Mouse (Mus musculus) heart, embryonic 15.5 days (tissue): ENCODE measurements at regions not wholly inside any gene's neighbourhood (a gene's known extent, or its start where the extent isn't known, plus 50 kb on each side); places are given as distances from the start of the nearest gene placed in this dataset.
"Not testable (repeated sequence)": the region's sequence is repeated elsewhere in the genome, so short reads cannot be mapped to it uniquely, and the experiment has no call there.

Experiments
- ATAC-seq: fragments of 200-750 bp; cut with Nextera tagmentation; replicated peaks from 2 replicates; pipeline ENCODE4 v1.8.0; 2017; ENCODE audit warnings: low read depth, moderate TSS enrichment; ENCODE audit not compliant: insufficient number of reproducible peaks, insufficient read depth, low FRiP score
- H3K27ac ChIP-seq: fragments of 300-500 bp; sonication (generic); 2 replicates; pipeline ENCODE4 v1.5.1; 2015; ENCODE audit warnings: mild to moderate bottlenecking, inconsistent platforms
- H3K27me3 ChIP-seq: fragments of 300-500 bp; sonication (generic); 2 replicates; pipeline ENCODE4 v1.6.1; 2015; ENCODE audit warnings: inconsistent platforms
- H3K36me3 ChIP-seq: fragments of 300-500 bp; sonication (generic); 2 replicates; pipeline ENCODE4 v1.6.1; 2015; ENCODE audit warnings: mild to moderate bottlenecking, inconsistent platforms
- H3K4me1 ChIP-seq: fragments of 300-500 bp; sonication (generic); replicated peaks from 2 replicates; pipeline ENCODE4 v1.6.1; 2015; ENCODE audit warnings: inconsistent platforms
- H3K4me2 ChIP-seq: fragments of 300-500 bp; sonication (generic); 2 replicates; pipeline ENCODE4 v1.6.1; 2015; ENCODE audit warnings: inconsistent platforms, mild to moderate bottlenecking, moderate library complexity
- H3K4me3 ChIP-seq: fragments of 300-500 bp; sonication (generic); 2 replicates; pipeline ENCODE4 v1.5.1; 2015; ENCODE audit warnings: mild to moderate bottlenecking, inconsistent platforms
- H3K9ac ChIP-seq: fragments of 300-500 bp; sonication (generic); 2 replicates; pipeline ENCODE4 v1.6.1; 2015; ENCODE audit warnings: mild to moderate bottlenecking, inconsistent platforms
- H3K9me3 ChIP-seq: fragments of 300-500 bp; sonication (generic); replicated peaks from 2 replicates; pipeline ENCODE4 v1.6.1; 2016; ENCODE audit warnings: inconsistent platforms
- WGBS: fragments of 180-500 bp; shearing (Covaris S2); methylation state at CpG from one replicate; pipeline ENCODE4 v1.1.7; 2015; ENCODE audit warnings: mixed read lengths; 5-methylcytosine and 5-hydroxymethylcytosine counted together

DNA sequence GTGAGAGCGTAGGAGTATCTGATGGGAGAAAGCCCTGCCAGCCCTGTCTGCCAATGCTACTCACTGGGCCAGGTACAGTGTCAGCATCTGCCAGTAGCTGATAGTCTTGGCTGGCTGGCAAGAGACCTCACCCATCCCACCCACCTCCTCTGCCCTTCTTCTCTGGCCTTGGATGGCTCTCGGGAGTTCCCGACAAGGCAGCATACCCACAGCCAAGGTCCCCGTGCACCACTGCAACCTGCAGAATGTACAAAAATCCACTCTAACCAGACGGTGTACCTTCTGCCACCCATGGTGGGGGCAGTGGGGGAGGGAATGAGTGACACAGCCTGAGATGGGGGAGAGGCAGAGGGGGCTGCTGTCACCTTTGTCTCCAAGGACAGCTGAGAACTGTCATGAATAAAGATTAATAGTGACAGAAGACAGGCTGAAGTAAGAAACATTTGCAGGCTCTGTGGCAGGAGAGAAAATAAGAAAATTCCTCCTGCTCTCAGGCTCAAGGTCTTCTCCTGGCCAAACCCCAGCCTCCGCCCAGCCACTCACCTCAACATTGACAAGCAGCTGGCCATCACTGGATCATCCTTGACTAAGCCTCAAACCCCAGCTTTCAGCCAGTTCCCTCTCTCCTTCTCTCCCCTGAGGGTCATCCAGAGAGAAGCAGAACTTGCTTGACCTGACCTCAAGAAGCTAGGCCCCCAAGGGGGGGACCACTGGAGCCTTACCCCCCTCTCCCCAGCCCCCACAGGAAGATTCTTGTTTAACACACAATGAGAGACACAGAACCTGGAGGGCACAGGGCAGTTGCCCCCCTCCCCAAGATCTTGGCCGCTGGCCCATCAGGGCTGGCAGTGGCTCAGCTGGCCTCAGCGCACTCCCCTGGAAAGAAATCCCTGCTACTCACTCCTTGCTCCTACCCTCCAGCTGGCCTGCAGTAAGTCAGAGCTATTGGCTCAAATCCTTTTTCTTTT, 73.7 kb downstream of the Cpn2 start:
- Histone ChIP-seq H3K9ac (no peak overlapping the region), H3K4me2 (0 out of 2 replicates have a peak overlapping the region, but pooled peaks have one; percentile 9), H3K9me3 (no peaks in the 10 kb centered on the region), H3K36me3 (no peaks in the 10 kb centered on the region), H3K27me3 (0 out of 2 replicates have a peak, but pooled peaks cover 10% of the 10 kb centered on the region), H3K27ac (peak overlapping the region; percentile 43), H3K4me1 (peaks cover 49% of the 10 kb centered on the region), H3K4me3 (no peak overlapping the region)
- ATAC-seq: peak; percentile 54; the same call in 1 of the 2 replicates
- 42% methylated on average over 8 of the region's 8 CpGs for WGBS

DNA sequence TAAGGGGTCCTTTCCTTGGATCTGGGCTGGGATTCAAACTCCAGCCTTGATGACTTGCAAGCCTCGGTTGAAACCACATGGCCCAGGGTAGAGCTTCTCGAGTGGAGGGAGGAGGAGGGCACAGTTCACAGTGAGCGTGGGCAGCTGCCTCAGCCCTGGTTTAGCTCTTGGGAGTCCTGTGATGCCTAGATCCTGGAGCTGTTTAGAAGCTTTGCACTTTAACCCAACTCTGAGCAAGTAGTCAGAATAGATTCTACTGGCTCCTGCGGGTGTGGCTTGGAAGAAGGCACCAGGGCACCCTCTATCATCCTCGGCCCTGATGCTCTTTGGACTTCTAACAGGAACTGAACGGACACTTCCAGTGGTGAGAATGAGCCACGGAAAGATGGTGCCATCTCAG, 72.5 kb downstream of the Cpn2 start:
- peaks cover 36% of the 10 kb centered on the region for H3K4me1 ChIP-seq
- no peak overlapping the region for H3K9ac ChIP-seq
- ATAC-seq: no peak
- H3K9me3 ChIP-seq: no peaks in the 10 kb centered on the region
- H3K27ac ChIP-seq: no peak overlapping the region
- WGBS: 79% methylated on average over 7 of the region's 7 CpGs
- no peak overlapping the region for H3K4me2 ChIP-seq
- 0 out of 2 replicates have a peak, but pooled peaks cover 10% of the 10 kb centered on the region for H3K27me3 ChIP-seq
- H3K36me3 ChIP-seq: no peaks in the 10 kb centered on the region
- no peak overlapping the region for H3K4me3 ChIP-seq

- not testable (repeated sequence) for H3K4me3 ChIP-seq, ATAC-seq, H3K27ac ChIP-seq, H3K9ac ChIP-seq, H3K9me3 ChIP-seq, H3K36me3 ChIP-seq, H3K4me2 ChIP-seq, H3K27me3 ChIP-seq
- peaks cover 28% of the 10 kb centered on the region for H3K4me1 ChIP-seq
- WGBS: 87% methylated on average over 2 of the region's 2 CpGs
Measured at GRCm38 (mm10) chr16:30195859-30196258, 71.4 kb downstream of the Cpn2 start.

DNA sequence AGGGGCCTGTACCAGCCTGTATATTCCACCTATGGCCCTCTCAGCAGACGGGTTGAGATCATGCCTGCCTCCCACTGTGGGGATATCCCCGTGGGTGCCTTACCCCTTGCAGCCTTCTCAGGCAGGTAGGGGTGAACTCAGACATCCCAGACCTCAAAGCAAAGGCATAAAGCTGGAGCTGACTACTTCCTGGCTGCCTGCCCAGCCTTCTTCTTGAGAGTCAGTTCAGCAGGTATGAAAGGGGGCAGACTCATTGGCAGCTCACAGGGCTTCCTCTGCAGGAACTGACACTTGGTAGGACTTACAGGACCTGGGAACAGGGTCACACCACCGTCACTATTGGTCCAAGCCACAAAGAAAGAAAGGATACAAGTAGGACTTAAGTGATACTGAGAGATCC, 69.9 kb downstream of the Cpn2 start:
- no peak overlapping the region for H3K27ac ChIP-seq

DNA sequence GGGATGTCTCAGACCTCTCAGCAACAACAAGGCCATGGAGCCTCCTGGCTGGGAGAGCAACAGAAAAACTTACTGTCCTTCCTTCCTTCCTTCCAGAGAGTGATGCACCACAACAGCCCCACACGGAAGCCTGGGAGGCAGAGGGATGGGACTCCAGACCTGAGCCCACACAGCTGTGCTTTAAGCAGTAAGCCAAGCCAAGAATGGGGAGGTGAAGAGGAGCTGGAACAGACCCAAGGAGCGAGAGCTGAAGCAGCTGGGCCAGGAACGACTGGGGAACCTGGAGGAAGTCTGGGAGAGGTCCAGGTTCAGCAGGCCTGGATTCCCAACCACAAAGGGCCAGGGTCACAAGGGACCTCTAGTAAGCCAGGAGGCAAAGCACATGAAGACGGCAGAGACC, 67.5 kb downstream of the Cpn2 start:
- Histone ChIP-seq H3K36me3 (no peaks in the 10 kb centered on the region), H3K4me1 (peaks cover 5% of the 10 kb centered on the region), H3K27ac (no peak overlapping the region), H3K4me3 (no peak overlapping the region), H3K9me3 (no peaks in the 10 kb centered on the region), H3K27me3 (no peaks in the 10 kb centered on the region), H3K9ac (no peak overlapping the region), H3K4me2 (no peak overlapping the region)
- WGBS: 45% methylated on average over 4 of the region's 4 CpGs
- 0 out of 2 replicates have a peak, but pooled peaks have one; percentile 35 for ATAC-seq

More for the DNA sequence above, 69.9 kb downstream of the Cpn2 start:
- no peaks in the 10 kb centered on the region for H3K36me3 ChIP-seq
- no peak overlapping the region for H3K9ac ChIP-seq
- no peak overlapping the region for H3K4me2 ChIP-seq
- H3K4me3 ChIP-seq: no peak overlapping the region
- ATAC-seq: no peak
- WGBS: 67% methylated on average over 3 of the region's 3 CpGs
- H3K4me1 ChIP-seq: peaks cover 24% of the 10 kb centered on the region
- no peaks in the 10 kb centered on the region for H3K27me3 ChIP-seq
- H3K9me3 ChIP-seq: no peaks in the 10 kb centered on the region

- Histone ChIP-seq H3K4me2 (no peak overlapping the region), H3K4me1 (no peaks in the 10 kb centered on the region), H3K27ac (no peak overlapping the region), H3K9me3 (0 out of 2 replicates have a peak, but pooled peaks cover under 1% of the 10 kb centered on the region), H3K27me3 (peaks cover 3% of the 10 kb centered on the region; the same call in 1 of the 2 replicates), H3K9ac (no peak overlapping the region), H3K36me3 (no peaks in the 10 kb centered on the region), H3K4me3 (no peak overlapping the region)
- no peak for ATAC-seq
- WGBS: 63% methylated on average over 4 of the region's 4 CpGs
Measured at GRCm38 (mm10) chr16:30204144-30204543, 63.2 kb downstream of the Cpn2 start.

- Histone ChIP-seq H3K36me3 (no peaks in the 10 kb centered on the region), H3K27ac (no peak overlapping the region), H3K9me3 (0 out of 2 replicates have a peak, but pooled peaks cover 3% of the 10 kb centered on the region), H3K4me3 (no peak overlapping the region), H3K27me3 (peaks cover 3% of the 10 kb centered on the region; the same call in 1 of the 2 replicates), H3K4me1 (no peaks in the 10 kb centered on the region), H3K9ac (no peak overlapping the region), H3K4me2 (no peak overlapping the region)
- 36% methylated on average over 8 of the region's 8 CpGs for WGBS
- ATAC-seq: no peak
Measured at GRCm38 (mm10) chr16:30205314-30205815, 61.9 kb downstream of the Cpn2 start.

- Histone ChIP-seq H3K4me2 (no peak overlapping the region), H3K36me3 (no peaks in the 10 kb centered on the region), H3K4me1 (no peaks in the 10 kb centered on the region), H3K9me3 (0 out of 2 replicates have a peak, but pooled peaks cover 3% of the 10 kb centered on the region), H3K27me3 (peaks cover 3% of the 10 kb centered on the region; the same call in 1 of the 2 replicates), H3K4me3 (no peak overlapping the region), H3K27ac (no peak overlapping the region), H3K9ac (no peak overlapping the region)
- no peak for ATAC-seq
- 42% methylated on average over 15 of the region's 15 CpGs for WGBS
Measured at GRCm38 (mm10) chr16:30205816-30206356, 61.4 kb downstream of the Cpn2 start.
